Mouse (Mus musculus): Measurements from ENCODE around the gene Grm8.

Gene Grm8

GRCm38 (mm10) chr6:27580485-27580884 lies 554.5 kb downstream of the Grm8 start:
- no peak for DNase-seq

DNA sequence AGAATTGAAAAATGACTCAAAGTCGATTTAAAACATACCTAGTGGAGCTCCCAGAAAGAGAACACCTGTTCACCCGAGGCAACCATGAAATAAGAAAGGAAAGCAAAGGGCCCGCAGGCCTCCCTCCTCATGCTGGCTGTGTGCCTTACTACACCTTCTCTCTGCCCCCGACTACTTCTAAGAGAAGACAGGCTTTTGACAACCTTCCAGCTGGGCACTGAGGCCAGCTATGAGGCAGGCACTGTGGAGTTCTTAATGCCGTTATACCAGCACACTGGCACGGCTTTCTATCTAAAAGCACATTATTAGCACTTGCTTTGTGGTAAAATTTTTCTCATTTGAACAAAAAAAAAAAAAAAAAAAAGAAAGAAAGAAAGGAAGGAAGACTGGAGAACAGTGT lies 589.5 kb downstream of the Grm8 start:
- no peak for DNase-seq

DNA sequence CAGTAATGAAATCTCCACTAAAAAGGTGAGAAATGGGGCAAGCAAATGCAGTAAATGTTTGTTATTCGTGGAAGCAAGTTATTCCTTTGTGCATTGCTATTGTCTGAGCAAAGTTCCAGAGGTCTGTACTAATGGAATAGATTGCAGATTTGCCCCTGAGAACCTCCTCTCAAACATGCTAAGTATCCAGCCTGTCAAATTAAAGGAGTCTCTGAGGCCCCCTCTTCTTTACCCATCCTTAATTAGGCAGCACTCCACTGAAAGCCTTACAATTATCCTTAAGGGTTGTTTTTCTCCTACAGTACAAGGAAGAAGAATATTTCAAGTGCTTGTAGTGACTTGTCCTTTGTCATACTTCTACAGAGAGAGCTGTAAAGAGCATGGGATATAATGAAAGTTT lies 617.4 kb downstream of the Grm8 start:
- DNase-seq = no peak

GRCm38 (mm10) chr6:27460998-27461397 lies 674.0 kb downstream of the Grm8 start:
- no peak for DNase-seq

DNA sequence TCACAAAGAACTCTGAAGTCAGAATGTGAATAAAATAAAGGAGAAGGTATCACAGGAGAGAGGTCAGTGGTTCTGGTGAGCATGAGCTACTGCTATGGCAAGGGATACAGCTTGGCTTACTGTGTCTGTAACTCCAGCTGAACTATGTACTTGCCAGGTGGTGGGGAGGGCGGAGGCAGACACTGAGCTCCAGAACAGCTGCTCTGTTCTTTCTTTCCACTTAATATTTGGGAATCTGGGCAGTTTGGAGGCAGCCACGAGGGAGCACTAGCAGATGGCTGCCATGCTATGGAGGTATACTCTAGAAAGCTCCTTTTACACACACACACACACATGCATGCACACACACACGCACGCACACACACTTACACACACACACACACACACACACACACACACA lies 726.5 kb downstream of the Grm8 start:
- no peak for DNase-seq

- DNase-seq = no peak
These were observed 762.6 kb downstream of the Grm8 start for GRCm38 (mm10) chr6:27372416-27372815.

GRCm38 (mm10) chr6:27371095-27371494 lies 763.9 kb downstream of the Grm8 start:
- no peak for DNase-seq

- no peak for DNase-seq
These were observed 771.2 kb downstream of the Grm8 start for GRCm38 (mm10) chr6:27363775-27364174.

DNA sequence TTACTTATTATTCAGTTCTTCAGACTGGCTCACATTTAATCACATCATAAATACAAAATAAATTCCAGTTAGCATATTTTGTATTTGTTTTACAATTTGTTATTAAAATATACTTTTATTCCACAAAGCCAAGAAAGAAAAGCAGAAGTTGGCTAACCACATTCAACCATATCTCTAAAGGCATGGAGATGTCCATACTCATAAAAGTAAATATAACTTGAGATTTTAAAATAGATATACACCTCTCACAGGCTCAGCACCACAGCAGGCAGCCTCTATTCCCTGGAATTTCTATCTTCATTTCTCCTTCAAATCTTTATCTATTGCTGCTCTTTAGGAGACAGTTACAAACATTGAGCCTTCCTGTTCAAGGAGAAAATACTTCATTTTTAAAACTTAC lies 774.5 kb downstream of the Grm8 start:
- DNase-seq = no peak

DNA sequence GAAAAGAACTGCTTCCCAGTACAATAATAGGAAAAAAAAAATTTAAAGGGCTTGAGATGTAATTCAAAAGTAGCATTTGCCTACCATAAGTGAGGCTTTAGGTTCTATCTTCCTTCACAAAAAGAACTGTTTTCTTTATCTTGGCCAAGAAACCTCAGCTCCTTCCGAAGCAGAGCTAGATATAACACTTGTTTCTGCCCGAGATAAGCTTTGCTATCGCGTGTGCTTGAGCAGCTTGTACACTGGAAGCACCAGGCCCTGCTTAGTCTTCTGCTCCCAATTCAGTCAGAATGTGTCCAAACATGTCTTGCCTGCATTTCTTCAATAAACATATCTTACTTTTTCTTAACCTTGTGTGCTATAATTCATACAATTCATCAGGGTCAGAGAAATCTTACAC lies 783.8 kb downstream of the Grm8 start:
- DNase-seq = no peak

DNA sequence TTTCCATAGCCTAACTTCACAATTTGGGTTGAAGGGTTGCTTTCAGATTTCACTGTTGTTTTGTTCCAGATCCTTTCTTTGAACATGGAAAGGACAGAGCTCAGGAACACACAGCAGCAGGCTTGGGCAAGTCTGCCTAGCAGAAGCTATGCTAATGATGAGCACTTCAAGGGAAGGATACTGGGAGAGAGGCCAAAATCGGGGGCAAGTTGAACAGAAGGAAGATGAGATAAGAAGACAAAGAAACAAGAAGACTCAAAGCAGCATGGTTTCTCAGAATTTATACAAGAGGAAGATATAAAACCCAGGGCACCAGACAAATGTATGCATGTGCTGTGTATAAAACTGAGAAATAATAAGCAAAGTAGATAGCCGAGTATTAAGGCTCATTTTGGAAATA lies 786.7 kb downstream of the Grm8 start:
- DNase-seq = no peak

GRCm38 (mm10) chr6:27346311-27346710 lies 788.7 kb downstream of the Grm8 start:
- no peak for DNase-seq

GRCm38 (mm10) chr6:27340131-27340530 lies 794.8 kb downstream of the Grm8 start:
- DNase-seq = no peak

GRCm38 (mm10) chr6:27318575-27318974 lies 816.4 kb downstream of the Grm8 start:
- DNase-seq = no peak

- no peak for DNase-seq
These were observed 817.6 kb downstream of the Grm8 start for GRCm38 (mm10) chr6:27317422-27317821.

- no peak for DNase-seq
These were observed 819.0 kb downstream of the Grm8 start for GRCm38 (mm10) chr6:27316018-27316417.

- DNase-seq = no peak
These were observed 820.5 kb downstream of the Grm8 start for GRCm38 (mm10) chr6:27314273-27315009.

- no peak for DNase-seq
These were observed 824.6 kb downstream of the Grm8 start for GRCm38 (mm10) chr6:27310401-27310800.

- no peak for DNase-seq
These were observed 829.6 kb downstream of the Grm8 start for GRCm38 (mm10) chr6:27305351-27305750.

DNA sequence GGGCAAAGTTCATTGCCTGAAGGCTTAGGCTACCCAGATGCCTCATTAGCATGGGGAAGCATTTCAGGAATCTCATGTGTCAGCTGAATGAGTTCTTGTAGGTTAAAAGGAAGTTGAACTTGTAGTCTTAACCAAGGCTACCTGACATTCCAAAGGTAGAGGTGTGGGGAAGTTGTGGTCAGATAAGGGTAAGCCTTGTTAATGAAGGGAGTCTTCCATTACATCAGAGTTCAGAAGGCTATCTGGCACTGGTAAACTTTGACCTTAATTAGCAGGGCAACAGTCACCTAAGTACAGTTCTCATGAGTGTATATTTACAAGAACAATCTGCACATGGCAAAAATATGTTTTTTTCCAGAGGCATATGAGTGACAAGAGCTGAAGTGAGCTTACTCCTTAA lies 870.0 kb downstream of the Grm8 start:
- no peak for DNase-seq

DNA sequence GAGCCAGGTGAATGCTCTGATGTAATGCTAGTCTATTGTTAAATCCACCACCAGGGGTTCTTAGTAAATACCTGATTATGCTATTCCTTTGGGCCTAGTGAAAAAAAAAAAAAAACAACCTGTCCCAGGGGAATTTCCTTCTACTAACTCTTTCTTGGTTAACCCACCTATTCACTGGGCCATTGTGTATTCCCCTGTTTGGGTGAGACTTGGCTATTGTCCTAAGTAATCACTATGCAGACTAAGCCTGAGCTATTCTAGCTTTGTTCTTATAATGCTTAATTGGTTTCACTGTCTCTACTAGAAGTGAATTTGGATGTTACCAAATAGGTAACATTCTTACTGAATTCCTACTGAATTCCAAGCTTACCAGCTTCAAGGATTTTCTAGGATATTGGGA lies 872.4 kb downstream of the Grm8 start:
- DNase-seq = no peak

GRCm38 (mm10) chr6:27240416-27240815 lies 894.6 kb downstream of the Grm8 start:
- DNase-seq = peak; percentile 1 to 2

DNA sequence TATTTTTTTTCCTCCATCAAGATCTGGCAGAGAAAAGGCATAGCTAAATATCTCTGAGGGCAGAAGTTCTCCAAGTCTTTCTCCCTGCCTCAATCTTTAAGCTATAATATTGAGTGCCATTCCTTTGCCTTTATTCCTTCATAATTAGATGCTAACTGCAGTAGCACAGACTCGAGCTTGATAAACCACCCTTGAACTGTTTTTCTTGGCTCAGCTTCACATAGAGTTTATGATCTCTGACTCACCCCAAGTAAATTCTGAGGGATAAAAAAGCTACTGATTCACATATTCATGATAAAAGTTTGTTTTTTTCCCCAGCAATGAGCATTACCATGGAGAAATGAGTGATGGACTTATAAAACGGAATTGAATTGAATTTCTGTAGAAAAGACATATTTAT lies 895.0 kb downstream of the Grm8 start:
- DNase-seq = no peak

Measured in kidney, postnatal 4 days (tissue).